Mouse (Mus musculus) ES-Bruce4 (cell line): ENCODE measurements around the gene A930017K11Rik.

Source experiments
- CTCF ChIP-seq: IDR thresholded peaks from one replicate; pipeline ENCODE4 v1.8.1; 2011; ENCODE audit warnings: low read depth, low read length
- EP300 ChIP-seq: IDR thresholded peaks from 2 replicates; pipeline ENCODE4 v1.6.1; 2011; ENCODE audit warnings: low read depth, low read length; ENCODE audit not compliant: insufficient read depth

DNA sequence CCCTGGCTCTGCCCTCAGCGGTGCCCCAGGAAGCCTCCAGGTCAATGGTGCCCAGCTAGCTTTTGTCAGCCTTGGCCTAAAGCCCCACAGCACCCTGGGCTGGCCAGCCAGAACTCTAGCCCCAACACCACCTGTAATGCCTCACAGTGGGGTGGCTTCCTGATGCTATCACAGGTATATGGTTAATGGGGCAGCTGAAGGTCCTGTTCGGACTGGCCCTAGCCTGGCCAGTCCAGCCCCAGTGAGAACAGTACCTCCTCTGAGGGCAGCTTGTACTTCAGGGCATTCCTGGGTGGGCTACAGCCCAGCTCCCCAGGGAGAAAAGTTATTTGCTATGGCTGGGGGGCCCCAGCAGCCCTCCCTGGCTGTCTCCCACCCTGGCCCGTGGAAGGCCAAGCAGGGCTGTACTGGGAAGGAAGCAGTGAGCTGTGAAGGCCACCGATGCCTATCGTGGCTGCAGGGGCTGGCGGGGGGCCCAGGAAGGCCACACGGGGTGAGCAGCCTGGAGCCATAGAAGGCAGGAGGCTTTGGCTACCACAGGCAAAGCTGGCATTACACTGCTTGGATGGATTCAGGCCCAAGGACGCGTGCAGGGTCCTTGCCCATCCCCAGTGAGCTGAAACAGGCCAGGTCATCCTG, 6.7 kb downstream of the A930017K11Rik start:
- no peak for TF ChIP-seq EP300
- no peak for TF ChIP-seq CTCF
